Mouse (Mus musculus) cerebellum, adult 9-11 months (tissue): ENCODE measurements around the gene Tnfsf12.

Experiments used
- DNase-seq: peaks from one replicate; pipeline ENCODE4 v3.0.0; 2022

The Tnfsf12 gene

DNA sequence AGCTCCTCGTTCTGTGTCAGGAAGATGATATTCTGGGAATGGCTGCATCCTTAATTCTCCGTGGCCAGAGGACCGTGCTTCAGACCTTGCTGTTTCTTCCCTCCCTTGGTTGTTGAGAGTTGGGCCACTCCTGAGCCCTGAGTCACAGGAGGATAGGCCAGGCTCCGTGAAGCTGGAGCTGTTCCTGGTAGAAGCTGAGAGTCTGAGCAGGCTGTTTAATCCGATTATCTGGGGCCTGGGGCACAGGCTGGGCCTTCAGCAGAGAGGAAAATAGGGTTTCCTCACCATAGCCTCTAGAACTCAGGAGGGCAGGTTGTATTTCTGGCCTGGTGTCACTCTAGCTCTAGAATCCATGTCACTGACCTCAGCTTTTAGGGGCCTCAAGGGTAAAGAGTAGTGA, 42.2 kb downstream of the Tnfsf12 start:
- DNase-seq = no peak

- no peak for DNase-seq
Observed at GRCm38 (mm10) chr11:69645860-69646259, 49.8 kb downstream of the Tnfsf12 start.
